Mouse (Mus musculus): ENCODE results near the gene Tnfrsf22. TPM values are rescaled to one million over a fixed set of nuclear protein-coding genes. Genes with fewer than 3 reads are reported as not detected.
A peak's percentile ranks its signal among the peaks of the same experiment; 100 is the strongest.
"Not testable (repeated sequence)": the region's sequence is repeated elsewhere in the genome, so short reads cannot be mapped to it uniquely, and the experiment has no call there.

Gene Tnfrsf22
- polyA plus RNA-seq, 1 experiment from 2014 or later = 8.1 TPM

GRCm38 (mm10) chr7:143684569-143684968, 35.1 kb upstream of the Tnfrsf22 start:
- not testable (repeated sequence) for H3K27me3 ChIP-seq; H3K4me1 ChIP-seq; H3K9ac ChIP-seq; ATAC-seq (ENCODE audit: borderline replicate concordance, extremely low read depth, low FRiP score, low TSS enrichment); H3K4me3 ChIP-seq; H3K9me3 ChIP-seq; H3K27ac ChIP-seq; H3K4me2 ChIP-seq
- H3K36me3 ChIP-seq = peaks cover 13% of the 10 kb centered on the region
- WGBS = 81% methylated on average over 1 of the region's 2 CpGs

- Histone ChIP-seq H3K27ac (no peak overlapping the region), H3K4me2 (no peak overlapping the region), H3K9ac (no peak overlapping the region), H3K27me3 (no peaks in the 10 kb centered on the region), H3K36me3 (no peaks in the 10 kb centered on the region), H3K4me3 (no peak overlapping the region), H3K9me3 (no peaks in the 10 kb centered on the region), H3K4me1 (peaks cover 6% of the 10 kb centered on the region; the same call in 1 of the 2 replicates)
- no peak for ATAC-seq (ENCODE audit: borderline replicate concordance, extremely low read depth, low FRiP score, low TSS enrichment)
- 100% methylated on average over 1 of the region's 1 CpGs for WGBS
Observed at GRCm38 (mm10) chr7:143681566-143681965, 32.1 kb upstream of the Tnfrsf22 start.

GRCm38 (mm10) chr7:143680836-143681235, 31.4 kb upstream of the Tnfrsf22 start:
- not testable (repeated sequence) for ATAC-seq (ENCODE audit: borderline replicate concordance, extremely low read depth, low FRiP score, low TSS enrichment); H3K9ac ChIP-seq; H3K27ac ChIP-seq; H3K9me3 ChIP-seq; H3K4me2 ChIP-seq; H3K4me1 ChIP-seq; H3K27me3 ChIP-seq; H3K4me3 ChIP-seq; H3K36me3 ChIP-seq
- WGBS = 45% methylated on average over 2 of the region's 2 CpGs

GRCm38 (mm10) chr7:143679650-143680049, 30.2 kb upstream of the Tnfrsf22 start:
- WGBS = 71% methylated on average over 2 of the region's 2 CpGs
- H3K4me2 ChIP-seq; H3K9ac ChIP-seq; H3K4me3 ChIP-seq; H3K4me1 ChIP-seq; H3K36me3 ChIP-seq; H3K9me3 ChIP-seq; H3K27me3 ChIP-seq; ATAC-seq (ENCODE audit: borderline replicate concordance, extremely low read depth, low FRiP score, low TSS enrichment); H3K27ac ChIP-seq: not testable (repeated sequence)

GRCm38 (mm10) chr7:143666427-143667311, 17.2 kb upstream of the Tnfrsf22 start:
- no peaks in the 10 kb centered on the region for H3K4me1 ChIP-seq
- no peak for ATAC-seq (ENCODE audit: borderline replicate concordance, extremely low read depth, low FRiP score, low TSS enrichment)
- no peak overlapping the region for H3K27ac ChIP-seq
- no peak overlapping the region for H3K9ac ChIP-seq
- no peaks in the 10 kb centered on the region for H3K27me3 ChIP-seq
- H3K9me3 ChIP-seq = no peaks in the 10 kb centered on the region
- H3K36me3 ChIP-seq = no peaks in the 10 kb centered on the region
- H3K4me3 ChIP-seq = no peak overlapping the region
- H3K4me2 ChIP-seq = no peak overlapping the region

- WGBS = 76% methylated on average over 2 of the region's 2 CpGs
- no peak for ATAC-seq (ENCODE audit: borderline replicate concordance, extremely low read depth, low FRiP score, low TSS enrichment)
- no peak overlapping the region for H3K4me3 ChIP-seq
- no peaks in the 10 kb centered on the region for H3K9me3 ChIP-seq
- H3K36me3 ChIP-seq = no peaks in the 10 kb centered on the region
- no peaks in the 10 kb centered on the region for H3K4me1 ChIP-seq
- H3K9ac ChIP-seq = no peak overlapping the region
- H3K27me3 ChIP-seq = no peaks in the 10 kb centered on the region
- H3K4me2 ChIP-seq = no peak overlapping the region
- H3K27ac ChIP-seq = no peak overlapping the region
Observed at GRCm38 (mm10) chr7:143663470-143663869, 14.0 kb upstream of the Tnfrsf22 start.

- Histone ChIP-seq H3K4me3 (no peak overlapping the region), H3K27ac (no peak overlapping the region), H3K9me3 (no peaks in the 10 kb centered on the region), H3K9ac (no peak overlapping the region), H3K4me2 (no peak overlapping the region), H3K36me3 (no peaks in the 10 kb centered on the region), H3K4me1 (no peaks in the 10 kb centered on the region), H3K27me3 (no peaks in the 10 kb centered on the region)
- ATAC-seq (ENCODE audit: borderline replicate concordance, extremely low read depth, low FRiP score, low TSS enrichment) = no peak
Observed at GRCm38 (mm10) chr7:143660797-143661196, 11.3 kb upstream of the Tnfrsf22 start.

- peak; percentile 62; the same call in 1 of the 2 replicates for ATAC-seq (ENCODE audit: borderline replicate concordance, extremely low read depth, low FRiP score, low TSS enrichment)
Observed at GRCm38 (mm10) chr7:143649769-143650346, 397 bp upstream of the Tnfrsf22 start.

GRCm38 (mm10) chr7:143643949-143644348, 5.5 kb downstream of the Tnfrsf22 start:
- H3K27me3 ChIP-seq; H3K36me3 ChIP-seq; H3K4me1 ChIP-seq; H3K4me2 ChIP-seq; H3K27ac ChIP-seq; ATAC-seq (ENCODE audit: borderline replicate concordance, extremely low read depth, low FRiP score, low TSS enrichment); H3K4me3 ChIP-seq; H3K9me3 ChIP-seq; H3K9ac ChIP-seq: not testable (repeated sequence)
- 71% methylated on average over 2 of the region's 2 CpGs for WGBS

More at GRCm38 (mm10) chr7:143649769-143650346, 397 bp upstream of the Tnfrsf22 start:
- not testable (repeated sequence) for H3K4me1 ChIP-seq, H3K9me3 ChIP-seq, H3K27ac ChIP-seq, H3K36me3 ChIP-seq, H3K27me3 ChIP-seq, H3K9ac ChIP-seq
- Histone ChIP-seq H3K4me3 (peak overlapping the region; percentile 57), H3K4me2 (peak overlapping the region; percentile 84)
- WGBS = 54% methylated on average over 10 of the region's 10 CpGs

GRCm38 (mm10) chr7:143636674-143637073, 12.8 kb downstream of the Tnfrsf22 start:
- H3K36me3 ChIP-seq = no peaks in the 10 kb centered on the region
- no peak overlapping the region for H3K4me3 ChIP-seq
- H3K4me2 ChIP-seq = no peak overlapping the region
- no peak overlapping the region for H3K9ac ChIP-seq
- no peaks in the 10 kb centered on the region for H3K27me3 ChIP-seq
- no peaks in the 10 kb centered on the region for H3K4me1 ChIP-seq
- no peak overlapping the region for H3K27ac ChIP-seq
- ATAC-seq (ENCODE audit: borderline replicate concordance, extremely low read depth, low FRiP score, low TSS enrichment) = no peak
- no peaks in the 10 kb centered on the region for H3K9me3 ChIP-seq
- 100% methylated on average over 1 of the region's 1 CpGs for WGBS

GRCm38 (mm10) chr7:143631503-143631902, 18.0 kb downstream of the Tnfrsf22 start:
- H3K36me3 ChIP-seq = no peaks in the 10 kb centered on the region
- WGBS = 59% methylated on average over 2 of the region's 2 CpGs
- no peak for ATAC-seq (ENCODE audit: borderline replicate concordance, extremely low read depth, low FRiP score, low TSS enrichment)

GRCm38 (mm10) chr7:143629501-143629900, 20.0 kb downstream of the Tnfrsf22 start:
- Histone ChIP-seq H3K9me3 (no peaks in the 10 kb centered on the region), H3K27me3 (no peaks in the 10 kb centered on the region), H3K4me3 (no peak overlapping the region), H3K4me2 (no peak overlapping the region), H3K27ac (no peak overlapping the region), H3K9ac (no peak overlapping the region), H3K36me3 (no peaks in the 10 kb centered on the region), H3K4me1 (no peaks in the 10 kb centered on the region)
- ATAC-seq (ENCODE audit: borderline replicate concordance, extremely low read depth, low FRiP score, low TSS enrichment) = no peak
- WGBS = 31% methylated on average over 1 of the region's 1 CpGs

More at GRCm38 (mm10) chr7:143631503-143631902, 18.0 kb downstream of the Tnfrsf22 start:
- Histone ChIP-seq H3K9ac (no peak overlapping the region), H3K4me2 (no peak overlapping the region), H3K4me3 (no peak overlapping the region), H3K27me3 (no peaks in the 10 kb centered on the region), H3K27ac (no peak overlapping the region), H3K9me3 (no peaks in the 10 kb centered on the region), H3K4me1 (no peaks in the 10 kb centered on the region)
